Mouse (Mus musculus) kidney, embryonic 15.5 days (tissue): ENCODE results near the gene Actl6a. TPM values are rescaled to one million over a fixed set of nuclear protein-coding genes. Genes with fewer than 3 reads are reported as not detected.
A peak's percentile ranks its signal among the peaks of the same experiment; 100 is the strongest.
"Not testable (repeated sequence)": the region's sequence is repeated elsewhere in the genome, so short reads cannot be mapped to it uniquely, and the experiment has no call there.

Experiments used
- ATAC-seq: fragments of 200-750 bp; cut with Nextera tagmentation; replicated peaks from 2 replicates; pipeline ENCODE4 v1.8.0; 2017; ENCODE audit warnings: moderate TSS enrichment; ENCODE audit not compliant: low FRiP score
- H3K27ac ChIP-seq: fragments of 300-500 bp; sonication (generic); 2 replicates; pipeline ENCODE4 v1.5.1; 2015; ENCODE audit warnings: mild to moderate bottlenecking, inconsistent platforms
- H3K27me3 ChIP-seq: fragments of 300-500 bp; sonication (generic); 2 replicates; pipeline ENCODE4 v1.6.1; 2015; ENCODE audit warnings: inconsistent platforms
- H3K36me3 ChIP-seq: fragments of 300-500 bp; sonication (generic); 2 replicates; pipeline ENCODE4 v1.6.1; 2015; ENCODE audit warnings: inconsistent platforms
- H3K4me1 ChIP-seq: fragments of 300-500 bp; sonication (generic); 2 replicates; pipeline ENCODE4 v1.6.1; 2015; ENCODE audit warnings: inconsistent platforms
- H3K4me2 ChIP-seq: fragments of 300-500 bp; sonication (generic); 2 replicates; pipeline ENCODE4 v1.6.1; 2015; ENCODE audit warnings: moderate library complexity, mild to moderate bottlenecking, inconsistent platforms
- H3K4me3 ChIP-seq: fragments of 300-500 bp; sonication (generic); replicated peaks from 2 replicates; pipeline ENCODE4 v1.5.1; 2015; ENCODE audit warnings: mild to moderate bottlenecking, inconsistent platforms
- H3K9ac ChIP-seq: fragments of 300-500 bp; sonication (generic); 2 replicates; pipeline ENCODE4 v1.6.1; 2015; ENCODE audit warnings: mild to moderate bottlenecking, inconsistent platforms
- H3K9me3 ChIP-seq: fragments of 300-500 bp; sonication (generic); replicated peaks from 2 replicates; pipeline ENCODE4 v1.6.1; 2016; ENCODE audit warnings: inconsistent platforms
- WGBS: fragments of 180-500 bp; shearing (Covaris S2); methylation state at CpG from one replicate; pipeline ENCODE4 v1.1.7; 2015; ENCODE audit warnings: mixed read lengths; 5-methylcytosine and 5-hydroxymethylcytosine counted together
- polyA plus RNA-seq: library from polyadenylated mRNA; unstranded; fragments of >200 nt; fragmentation: Nextera tagmentation; extraction: Ambion mirVana; gene quantifications from 2 replicates; pipeline ENCODE4 v1.2.1, GENCODE M21; 2015

Actl6a gene
- 186 and 188 TPM in 2 replicates for polyA plus RNA-seq

GRCm38 (mm10) chr3:32705647-32706348 lies at the start of gene Actl6a:
Actl6a (plus strand) TSS chr3:32706298.
- H3K4me3 ChIP-seq, H3K9me3 ChIP-seq, ATAC-seq, H3K27ac ChIP-seq, H3K4me2 ChIP-seq, H3K36me3 ChIP-seq, H3K27me3 ChIP-seq, H3K9ac ChIP-seq: not testable (repeated sequence)
- H3K4me1 ChIP-seq = peaks cover 12% of the 10 kb centered on the region
- WGBS = 85% methylated on average over 9 of the region's 9 CpGs

GRCm38 (mm10) chr3:32656398-32656994 lies 49.6 kb upstream of the Actl6a start:
- Histone ChIP-seq H3K4me2 (no peak overlapping the region), H3K27me3 (no peaks in the 10 kb centered on the region), H3K4me3 (no peak overlapping the region), H3K36me3 (no peaks in the 10 kb centered on the region), H3K9me3 (no peaks in the 10 kb centered on the region), H3K9ac (no peak overlapping the region), H3K4me1 (no peaks in the 10 kb centered on the region), H3K27ac (no peak overlapping the region)
- ATAC-seq = no peak
- 80% methylated on average over 10 of the region's 10 CpGs for WGBS

GRCm38 (mm10) chr3:32658401-32658800 lies 47.7 kb upstream of the Actl6a start:
- no peak for ATAC-seq
- Histone ChIP-seq H3K4me2 (no peak overlapping the region), H3K4me3 (no peak overlapping the region), H3K9me3 (no peaks in the 10 kb centered on the region), H3K27ac (no peak overlapping the region), H3K36me3 (no peaks in the 10 kb centered on the region), H3K27me3 (no peaks in the 10 kb centered on the region), H3K9ac (no peak overlapping the region), H3K4me1 (no peaks in the 10 kb centered on the region)
- 73% methylated on average over 7 of the region's 7 CpGs for WGBS

- ATAC-seq = no peak
- Histone ChIP-seq H3K4me2 (no peak overlapping the region), H3K4me1 (no peaks in the 10 kb centered on the region), H3K9ac (no peak overlapping the region), H3K27me3 (no peaks in the 10 kb centered on the region), H3K9me3 (no peaks in the 10 kb centered on the region), H3K4me3 (no peak overlapping the region), H3K27ac (no peak overlapping the region), H3K36me3 (no peaks in the 10 kb centered on the region)
- 67% methylated on average over 16 of the region's 16 CpGs for WGBS
Measured at GRCm38 (mm10) chr3:32658821-32659220, 47.3 kb upstream of the Actl6a start.

- Histone ChIP-seq H3K9ac (no peak overlapping the region), H3K36me3 (no peaks in the 10 kb centered on the region), H3K9me3 (no peaks in the 10 kb centered on the region), H3K4me2 (no peak overlapping the region), H3K27me3 (no peaks in the 10 kb centered on the region), H3K27ac (no peak overlapping the region), H3K4me3 (no peak overlapping the region), H3K4me1 (no peaks in the 10 kb centered on the region)
- no peak for ATAC-seq
- WGBS = 98% methylated on average over 2 of the region's 2 CpGs
Measured at GRCm38 (mm10) chr3:32659506-32659905, 46.6 kb upstream of the Actl6a start.

- WGBS = 56% methylated on average over 8 of the region's 8 CpGs
- H3K9me3 ChIP-seq = no peaks in the 10 kb centered on the region
- no peak overlapping the region for H3K9ac ChIP-seq
- ATAC-seq = no peak
- no peak overlapping the region for H3K27ac ChIP-seq
- no peaks in the 10 kb centered on the region for H3K27me3 ChIP-seq
- no peak overlapping the region for H3K4me2 ChIP-seq
- no peak overlapping the region for H3K4me3 ChIP-seq
- no peaks in the 10 kb centered on the region for H3K4me1 ChIP-seq
- H3K36me3 ChIP-seq = no peaks in the 10 kb centered on the region
Measured at GRCm38 (mm10) chr3:32660276-32660675, 45.8 kb upstream of the Actl6a start.

- Histone ChIP-seq H3K4me1 (no peaks in the 10 kb centered on the region), H3K9ac (no peak overlapping the region), H3K9me3 (no peaks in the 10 kb centered on the region), H3K4me2 (no peak overlapping the region), H3K27ac (no peak overlapping the region), H3K4me3 (no peak overlapping the region), H3K27me3 (no peaks in the 10 kb centered on the region), H3K36me3 (no peaks in the 10 kb centered on the region)
- whole genome bisulfite sequencing = 53% methylated on average over 8 of the region's 8 CpGs
- ATAC-seq = no peak
Measured at GRCm38 (mm10) chr3:32660831-32661555, 45.1 kb upstream of the Actl6a start.

GRCm38 (mm10) chr3:32661556-32661930 lies 44.6 kb upstream of the Actl6a start:
- no peak for ATAC-seq
- Histone ChIP-seq H3K4me3 (no peak overlapping the region), H3K9me3 (no peaks in the 10 kb centered on the region), H3K27me3 (no peaks in the 10 kb centered on the region), H3K36me3 (no peaks in the 10 kb centered on the region), H3K4me2 (no peak overlapping the region), H3K9ac (no peak overlapping the region), H3K27ac (no peak overlapping the region), H3K4me1 (no peaks in the 10 kb centered on the region)
- 88% methylated on average over 3 of the region's 3 CpGs for WGBS

GRCm38 (mm10) chr3:32668256-32668959 lies 37.7 kb upstream of the Actl6a start:
- Histone ChIP-seq H3K9ac (no peak overlapping the region), H3K4me3 (no peak overlapping the region), H3K9me3 (no peaks in the 10 kb centered on the region), H3K27me3 (no peaks in the 10 kb centered on the region), H3K4me1 (peaks cover 10% of the 10 kb centered on the region; the same call in 1 of the 2 replicates), H3K36me3 (no peaks in the 10 kb centered on the region), H3K27ac (peak overlapping the region; percentile 48; the same call in 1 of the 2 replicates), H3K4me2 (no peak overlapping the region)
- 64% methylated on average over 9 of the region's 9 CpGs for WGBS
- ATAC-seq = no peak

- no peak overlapping the region for H3K4me3 ChIP-seq
- H3K27me3 ChIP-seq = no peaks in the 10 kb centered on the region
- peaks cover 10% of the 10 kb centered on the region; the same call in 1 of the 2 replicates for H3K4me1 ChIP-seq
- 66% methylated on average over 6 of the region's 6 CpGs for WGBS
- no peak for ATAC-seq
- no peak overlapping the region for H3K9ac ChIP-seq
- peak overlapping the region; percentile 48 for H3K27ac ChIP-seq
- no peak overlapping the region for H3K4me2 ChIP-seq
- no peaks in the 10 kb centered on the region for H3K36me3 ChIP-seq
- H3K9me3 ChIP-seq = no peaks in the 10 kb centered on the region
Measured at GRCm38 (mm10) chr3:32669211-32669610, 36.9 kb upstream of the Actl6a start.

- Histone ChIP-seq H3K4me1 (peaks cover 10% of the 10 kb centered on the region; the same call in 1 of the 2 replicates), H3K4me3 (no peak overlapping the region), H3K27ac (no peak overlapping the region), H3K36me3 (no peaks in the 10 kb centered on the region), H3K9ac (no peak overlapping the region), H3K4me2 (no peak overlapping the region), H3K9me3 (no peaks in the 10 kb centered on the region), H3K27me3 (no peaks in the 10 kb centered on the region)
- 95% methylated on average over 4 of the region's 4 CpGs for WGBS
- no peak for ATAC-seq
Measured at GRCm38 (mm10) chr3:32670196-32670595, 35.9 kb upstream of the Actl6a start.

- no peaks in the 10 kb centered on the region for H3K27me3 ChIP-seq
- H3K4me1 ChIP-seq = peaks cover 10% of the 10 kb centered on the region; the same call in 1 of the 2 replicates
- no peak for ATAC-seq
- no peak overlapping the region for H3K4me2 ChIP-seq
- H3K4me3 ChIP-seq = no peak overlapping the region
- H3K36me3 ChIP-seq = no peaks in the 10 kb centered on the region
- H3K27ac ChIP-seq = no peak overlapping the region
- H3K9me3 ChIP-seq = no peaks in the 10 kb centered on the region
- H3K9ac ChIP-seq = no peak overlapping the region
Measured at GRCm38 (mm10) chr3:32673151-32673550, 32.9 kb upstream of the Actl6a start.
